Mouse (Mus musculus) liver, embryonic 11.5 days (tissue): ENCODE results near the gene Ap1m1. TPM values are rescaled to one million over a fixed set of nuclear protein-coding genes. Genes with fewer than 3 reads are reported as not detected.

Experiments
- ATAC-seq: fragments of 200-750 bp; cut with Nextera tagmentation; replicated peaks from 2 replicates; pipeline ENCODE4 v1.8.0; 2017; ENCODE audit warnings: moderate number of reproducible peaks, mild to moderate bottlenecking, moderate TSS enrichment, moderate library complexity; ENCODE audit not compliant: low FRiP score
- DNase-seq: peaks from one replicate; pipeline ENCODE4 v3.0.0-alpha.2; 2017; ENCODE audit warnings: low spot score
- H3K27ac ChIP-seq: fragments of 300-500 bp; sonication (generic); 2 replicates; pipeline ENCODE4 v1.5.1; 2014; ENCODE audit warnings: mild to moderate bottlenecking, low read depth, low read length, control low read depth
- H3K27me3 ChIP-seq: fragments of 300-500 bp; sonication (generic); replicated peaks from 2 replicates; pipeline ENCODE4 v1.6.1; 2014; ENCODE audit warnings: low read length, mixed read lengths; ENCODE audit not compliant: control insufficient read depth, insufficient read depth
- H3K36me3 ChIP-seq: fragments of 300-500 bp; sonication (generic); 2 replicates; pipeline ENCODE4 v1.6.1; 2014; ENCODE audit warnings: mild to moderate bottlenecking, low read length, moderate library complexity, mixed read lengths; ENCODE audit not compliant: control insufficient read depth, insufficient read depth
- H3K4me1 ChIP-seq: fragments of 300-500 bp; sonication (generic); replicated peaks from 2 replicates; pipeline ENCODE4 v1.6.1; 2014; ENCODE audit warnings: low read length, mixed read lengths; ENCODE audit not compliant: control insufficient read depth, insufficient read depth
- H3K4me2 ChIP-seq: fragments of 300-500 bp; sonication (generic); 2 replicates; pipeline ENCODE4 v1.6.1; 2014; ENCODE audit warnings: mild to moderate bottlenecking, control low read depth, moderate library complexity
- H3K4me3 ChIP-seq: fragments of 300-500 bp; sonication (generic); 2 replicates; pipeline ENCODE4 v1.5.1; 2014; ENCODE audit warnings: low read depth, low read length, control low read depth
- H3K9ac ChIP-seq: fragments of 300-500 bp; sonication (generic); 2 replicates; pipeline ENCODE4 v1.6.1; 2014; ENCODE audit warnings: low read depth, low read length, control low read depth
- H3K9me3 ChIP-seq: fragments of 300-500 bp; sonication (generic); 2 replicates; pipeline ENCODE4 v1.6.1; 2016; ENCODE audit warnings: low read length, inconsistent platforms, mixed read lengths; ENCODE audit not compliant: control insufficient read depth
- WGBS: fragments of 180-500 bp; shearing (Covaris S2); extraction: QIAGEN DNeasy Blood & Tissue Kit; methylation state at CpG from one replicate; pipeline ENCODE4 v1.1.7; 2014; 5-methylcytosine and 5-hydroxymethylcytosine counted together
- polyA plus RNA-seq: library from polyadenylated mRNA; unstranded; fragments of >200 nt; fragmentation: Nextera tagmentation; extraction: Ambion mirVana; gene quantifications from 2 replicates; pipeline ENCODE4 v1.2.1, GENCODE M21; 2014

Ap1m1 gene
- polyA plus RNA-seq: 111 and 119 TPM in 2 replicates

DNA sequence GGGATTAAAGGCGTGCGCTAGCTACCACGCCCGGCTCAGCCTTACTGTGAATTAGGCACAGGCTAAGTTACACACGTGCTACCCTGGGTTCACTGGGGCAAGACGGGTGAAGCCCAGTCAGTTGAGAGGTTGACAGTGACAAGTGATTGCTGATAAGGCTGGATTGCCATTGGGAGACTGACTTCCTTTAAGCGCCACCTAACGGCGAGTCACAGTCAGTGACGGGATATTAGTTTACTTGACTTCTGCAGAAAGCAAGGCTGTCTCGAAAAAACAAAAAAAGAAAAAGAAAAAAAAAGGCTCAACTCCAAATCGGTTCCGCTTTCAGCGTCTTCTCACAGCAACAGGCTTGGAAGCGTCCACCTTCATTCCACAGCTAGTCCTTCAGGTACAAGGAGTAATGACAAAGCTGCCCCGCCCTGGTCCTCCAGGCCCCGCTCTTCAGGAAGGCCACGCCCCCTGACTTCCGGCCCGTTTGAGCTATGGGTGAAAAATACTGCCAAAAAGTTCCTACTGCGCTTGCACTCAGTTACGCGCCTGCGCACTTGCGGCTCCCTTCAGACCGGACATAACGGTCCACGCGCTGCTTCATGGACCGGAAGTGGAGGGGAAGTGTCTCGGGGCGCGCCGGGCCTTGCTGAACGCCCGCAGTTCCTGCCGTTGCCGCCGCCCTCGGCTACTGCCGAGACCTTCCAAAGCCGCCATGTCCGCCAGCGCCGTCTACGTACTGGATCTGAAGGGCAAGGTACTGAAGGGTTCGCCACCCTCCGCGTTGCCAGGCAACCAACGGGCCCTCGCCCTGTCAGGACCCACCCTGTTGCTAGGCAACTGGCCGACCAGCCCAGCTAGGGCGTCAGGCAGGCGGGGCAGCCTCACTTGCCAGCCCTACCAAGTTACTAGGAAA lies at the start of gene Ap1m1:
Gene Ap1m1 (plus strand): TSS at position 520 of the 904 bp plus-strand sequence.
- Histone ChIP-seq H3K27ac (peak within 1 kb of the TSS; percentile 93), H3K27me3 (no peaks in the 10 kb centered on the region), H3K4me2 (peak within 1 kb of the TSS; percentile 77), H3K4me1 (peaks cover 10% of the 10 kb centered on the region), H3K4me3 (peak within 1 kb of the TSS; percentile 75), H3K36me3 (no peaks in the 10 kb centered on the region), H3K9me3 (no peaks in the 10 kb centered on the region), H3K9ac (peak within 1 kb of the TSS; percentile 71)
- under 1% methylated on average over 54 of the region's 54 CpGs for WGBS
- ATAC-seq (peak; percentile 91), DNase-seq (peak; percentile 99)

DNA sequence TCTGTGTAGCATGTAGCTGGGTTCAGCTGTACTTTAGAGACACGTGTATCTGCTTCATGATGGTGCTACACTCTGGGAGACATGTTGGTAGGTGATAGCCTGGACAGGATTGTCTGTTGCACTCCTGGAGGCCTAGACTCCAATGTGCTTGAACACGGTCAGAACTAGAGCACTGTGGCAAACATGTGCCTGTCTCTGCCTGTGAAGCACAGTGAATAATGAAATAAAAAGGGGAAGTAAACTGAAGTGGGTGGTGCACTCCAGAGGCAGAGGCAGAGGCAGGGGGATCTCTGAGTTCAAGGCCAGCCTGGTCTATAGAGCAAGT lies 49.6 kb upstream of the Ap1m1 start:
- Histone ChIP-seq H3K36me3 (no peaks in the 10 kb centered on the region), H3K27me3 (no peaks in the 10 kb centered on the region), H3K9me3 (no peaks in the 10 kb centered on the region), H3K4me3 (no peak overlapping the region), H3K9ac (no peak overlapping the region), H3K4me2 (no peak overlapping the region), H3K4me1 (no peaks in the 10 kb centered on the region), H3K27ac (no peak overlapping the region)
- WGBS: 75% methylated on average over 2 of the region's 2 CpGs
- DNase-seq (no peak), ATAC-seq (no peak)

DNA sequence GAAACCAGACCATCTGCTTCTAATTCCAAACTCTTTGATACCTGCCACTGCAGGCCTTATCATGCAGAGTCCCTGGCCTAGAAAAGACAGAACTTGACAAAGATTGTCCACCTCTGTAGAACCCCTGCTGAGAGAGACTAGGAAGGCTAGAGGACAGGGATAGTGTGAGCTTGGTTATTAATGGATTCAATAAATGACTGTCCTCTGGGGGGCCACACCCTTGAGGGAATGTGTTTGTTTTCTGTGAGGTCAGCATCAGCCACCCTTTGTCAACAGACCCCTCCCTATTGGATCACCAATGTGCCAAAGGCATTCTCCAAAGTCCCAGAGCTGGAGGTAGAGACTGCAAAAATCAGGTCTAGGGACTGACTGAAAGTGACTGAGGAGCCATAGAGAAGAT lies 47.8 kb upstream of the Ap1m1 start:
- no peak for ATAC-seq
- Histone ChIP-seq H3K36me3 (no peaks in the 10 kb centered on the region), H3K9me3 (no peaks in the 10 kb centered on the region), H3K27me3 (no peaks in the 10 kb centered on the region), H3K27ac (no peak overlapping the region), H3K4me2 (no peak overlapping the region), H3K4me3 (no peak overlapping the region), H3K4me1 (no peaks in the 10 kb centered on the region), H3K9ac (no peak overlapping the region)
- DNase-seq: no peak

DNA sequence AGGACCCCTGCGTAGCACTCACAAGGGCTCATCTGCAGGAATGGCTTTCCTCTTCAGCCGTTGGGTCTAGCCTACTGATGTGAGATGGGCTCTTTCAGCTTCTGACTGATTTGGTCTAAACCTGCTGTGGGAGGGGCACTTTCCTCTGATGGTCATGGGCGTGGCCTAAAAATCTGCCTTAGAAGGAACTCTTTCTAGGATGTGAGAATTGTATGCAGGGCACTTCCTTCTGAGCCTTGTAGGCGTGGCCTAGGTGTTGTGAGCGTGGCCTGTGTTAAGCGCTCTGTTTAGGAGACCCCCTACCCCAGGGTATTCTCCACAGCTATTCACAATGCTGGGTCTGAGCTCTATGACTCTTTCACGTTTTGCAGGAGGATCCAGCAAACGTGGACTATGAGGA lies 41.8 kb upstream of the Ap1m1 start:
- H3K9me3 ChIP-seq: peaks cover 6% of the 10 kb centered on the region
- H3K9ac ChIP-seq: no peak overlapping the region
- H3K4me2 ChIP-seq: no peak overlapping the region
- no peaks in the 10 kb centered on the region for H3K27me3 ChIP-seq
- no peak overlapping the region for H3K27ac ChIP-seq
- no peaks in the 10 kb centered on the region for H3K36me3 ChIP-seq
- no peaks in the 10 kb centered on the region for H3K4me1 ChIP-seq
- 52% methylated on average over 8 of the region's 8 CpGs for WGBS
- H3K4me3 ChIP-seq: no peak overlapping the region
- ATAC-seq (no peak), DNase-seq (no peak)

DNA sequence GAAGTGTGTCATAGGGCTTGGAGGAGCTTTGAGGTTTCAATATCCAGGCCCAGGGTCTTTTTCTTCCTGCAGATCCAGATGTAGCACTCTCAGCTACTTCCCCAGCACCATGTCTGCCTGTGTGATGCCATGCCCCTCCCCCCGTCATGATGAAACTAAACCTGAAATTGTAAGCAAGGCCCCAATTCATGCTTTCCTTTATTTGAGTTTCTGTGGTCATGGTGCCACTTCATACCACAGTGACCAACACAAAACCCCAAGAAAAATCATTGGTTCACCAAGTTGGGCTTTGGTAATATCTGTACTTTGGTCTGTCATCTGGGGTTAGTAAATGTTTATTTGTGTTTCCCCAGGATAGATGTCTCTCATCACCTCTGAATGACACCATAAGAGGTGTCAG lies 31.2 kb upstream of the Ap1m1 start:
- whole genome bisulfite sequencing: 75% methylated on average over 1 of the region's 1 CpGs
- Histone ChIP-seq H3K4me3 (no peak overlapping the region), H3K9me3 (no peaks in the 10 kb centered on the region), H3K27ac (no peak overlapping the region), H3K27me3 (no peaks in the 10 kb centered on the region), H3K4me2 (no peak overlapping the region), H3K4me1 (no peaks in the 10 kb centered on the region), H3K36me3 (no peaks in the 10 kb centered on the region), H3K9ac (no peak overlapping the region)
- DNase-seq: no peak
- ATAC-seq: no peak

DNA sequence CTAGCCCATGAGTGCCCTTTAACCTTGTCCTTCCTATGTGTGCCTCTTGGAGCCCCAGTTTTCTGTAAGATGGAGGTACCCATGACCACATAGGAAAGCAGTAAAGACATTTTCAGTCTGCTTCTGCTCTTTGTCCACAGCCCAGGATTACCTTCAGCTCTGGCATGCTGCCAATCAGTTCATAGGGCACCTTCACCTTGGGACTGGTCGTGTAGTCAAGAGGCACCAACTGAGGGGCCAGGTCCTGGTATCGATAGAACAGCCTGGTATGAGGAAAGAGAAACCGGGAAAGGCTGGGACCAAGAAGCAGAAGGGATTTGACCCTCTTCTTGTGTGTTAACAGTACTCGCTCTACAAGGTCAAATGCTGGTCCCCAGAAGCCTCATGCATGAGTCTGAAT lies 29.6 kb upstream of the Ap1m1 start:
- Histone ChIP-seq H3K36me3 (no peaks in the 10 kb centered on the region), H3K4me3 (no peak overlapping the region), H3K9ac (no peak overlapping the region), H3K4me2 (no peak overlapping the region), H3K4me1 (no peaks in the 10 kb centered on the region), H3K27me3 (no peaks in the 10 kb centered on the region), H3K27ac (no peak overlapping the region), H3K9me3 (no peaks in the 10 kb centered on the region)
- DNase-seq (no peak), ATAC-seq (no peak)
- WGBS: 68% methylated on average over 4 of the region's 4 CpGs

DNA sequence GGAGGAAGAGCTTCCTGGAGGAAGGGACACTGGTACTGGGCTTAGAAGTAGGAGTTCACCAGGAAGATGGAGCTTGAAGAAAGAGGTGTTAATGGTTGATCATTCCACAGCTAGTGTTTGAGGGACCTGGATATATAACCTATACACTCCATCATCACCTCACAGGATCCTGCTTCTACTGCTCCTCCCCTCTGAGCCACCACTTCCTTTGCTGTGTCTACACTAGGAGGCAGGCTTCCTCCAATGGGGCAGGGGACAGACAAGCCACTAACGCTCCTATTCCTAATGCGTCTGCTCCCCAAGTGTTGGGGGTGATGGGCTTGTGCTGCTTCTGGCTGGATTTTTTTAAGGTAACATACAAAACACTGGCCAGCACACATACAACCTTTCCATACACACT lies 29.1 kb upstream of the Ap1m1 start:
- Histone ChIP-seq H3K27me3 (no peaks in the 10 kb centered on the region), H3K9me3 (no peaks in the 10 kb centered on the region), H3K27ac (no peak overlapping the region), H3K36me3 (no peaks in the 10 kb centered on the region), H3K4me2 (no peak overlapping the region), H3K4me3 (no peak overlapping the region), H3K4me1 (no peaks in the 10 kb centered on the region), H3K9ac (no peak overlapping the region)
- ATAC-seq (no peak), DNase-seq (no peak)
- 52% methylated on average over 2 of the region's 2 CpGs for WGBS

DNA sequence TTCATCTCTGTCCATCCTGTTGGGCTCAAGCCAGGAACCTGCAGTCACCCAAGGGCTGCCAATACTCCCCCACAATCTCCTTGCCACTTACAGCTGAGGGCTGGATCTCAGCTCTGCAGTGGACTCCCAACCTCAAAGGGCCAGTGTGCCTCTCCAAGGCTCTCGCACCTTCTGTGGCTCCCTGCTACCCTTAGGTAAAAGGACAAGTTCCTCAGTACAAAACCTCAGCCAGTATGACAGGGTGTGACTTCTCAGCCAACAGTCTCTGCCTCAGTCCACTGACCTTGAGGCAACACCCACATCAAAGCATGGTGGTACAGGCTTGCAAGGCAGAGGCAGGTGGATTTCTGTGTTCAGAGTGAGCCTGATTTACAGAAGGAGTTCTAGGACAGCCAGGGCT lies 28.0 kb upstream of the Ap1m1 start:
- Histone ChIP-seq H3K4me3 (no peak overlapping the region), H3K36me3 (no peaks in the 10 kb centered on the region), H3K9me3 (no peaks in the 10 kb centered on the region), H3K4me2 (no peak overlapping the region), H3K27me3 (no peaks in the 10 kb centered on the region), H3K9ac (no peak overlapping the region), H3K4me1 (no peaks in the 10 kb centered on the region), H3K27ac (no peak overlapping the region)
- DNase-seq (no peak), ATAC-seq (no peak)
- WGBS: 58% methylated on average over 1 of the region's 1 CpGs

DNA sequence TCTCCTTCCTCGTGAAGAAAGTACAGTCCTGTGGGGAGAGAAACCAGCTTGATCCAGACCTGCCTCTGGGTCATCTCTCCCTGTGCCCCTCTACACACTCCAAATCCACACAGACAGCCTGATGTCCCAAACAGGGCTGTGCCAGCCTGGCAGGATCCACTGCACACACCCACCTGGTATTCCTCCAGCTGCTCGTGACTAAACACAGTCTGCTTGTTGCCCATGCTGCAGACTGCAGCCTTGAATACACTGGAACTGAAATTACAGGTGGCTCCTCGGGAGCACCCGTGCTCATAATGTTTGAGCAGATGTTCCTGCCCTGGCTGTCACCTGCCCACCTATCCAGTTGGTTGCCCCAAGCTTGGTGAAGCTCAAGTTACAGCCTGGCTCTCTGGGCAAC lies 27.1 kb upstream of the Ap1m1 start, which contains the start of gene Cib3:
Gene Cib3 (minus strand): TSS at position 87 of the 400 bp plus-strand sequence.
- no peaks in the 10 kb centered on the region for H3K27me3 ChIP-seq
- DNase-seq (no peak), ATAC-seq (no peak)
- H3K4me3 ChIP-seq: no peak within 1 kb of the TSS
- no peaks in the 10 kb centered on the region for H3K9me3 ChIP-seq
- no peaks in the 10 kb centered on the region for H3K36me3 ChIP-seq
- no peak within 1 kb of the TSS for H3K4me2 ChIP-seq
- no peaks in the 10 kb centered on the region for H3K4me1 ChIP-seq
- H3K27ac ChIP-seq: no peak within 1 kb of the TSS
- H3K9ac ChIP-seq: no peak within 1 kb of the TSS
- 59% methylated on average over 4 of the region's 4 CpGs for WGBS
